10 mouse cellular contexts compared by ENCODE assay signal in genomic region chr3:149594470-149594869, GRCm38 (mm10).
DNase-seq lines count a peak whose midpoint lies in the region; ATAC-seq and TF ChIP-seq lines count a peak whose summit lies in the region.
"Had no signal": no experiment of that assay in that cellular context is flagged by ENCODE, and none has a peak within 500 bp of the region (broad histone marks: within the 10 kb centered on the region; RNA-seq: fewer than 3 reads in every experiment).

No protein-coding gene starts in this region.

- peak; percentile 10; the same call in 1 of the 2 replicates for TF ChIP-seq RAD21 in MEL (IDR thresholded peaks at IDR 0.05; ENCODE audit: low read depth, low read length)

- 0 out of 4 replicates have a peak, but pooled peaks of 1 of the 2 experiments have one; percentile 8 for TF ChIP-seq EP300 in MEL (IDR thresholded peaks at IDR 0.05; ENCODE audit: low read depth in 1 of 2, low read length in 2 of 2)

- H3K27ac ChIP-seq in kidney, embryonic 15.5 days = no peak overlapping the region
- no peak overlapping the region for H3K27ac ChIP-seq in MEL (ENCODE audit: control insufficient read depth, low read depth, low read length)
- H3K27ac ChIP-seq: left cerebral cortex, adult 2 months; lung, embryonic 15.5 days; neural tube, embryonic 12.5 days had no signal

- H3K27me3 ChIP-seq in kidney, embryonic 15.5 days = no peaks in the 10 kb centered on the region
- no peaks in the 10 kb centered on the region for H3K27me3 ChIP-seq in MEL (ENCODE audit: control insufficient read depth in 1 of 2, insufficient read depth in 2 of 2, low read length in 2 of 2)
- H3K27me3 ChIP-seq: lung, embryonic 15.5 days; neural tube, embryonic 12.5 days had no signal

- no peak overlapping the region for H3K4me3 ChIP-seq in kidney, embryonic 15.5 days (replicated peaks)
- no peak overlapping the region for H3K4me3 ChIP-seq in MEL (ENCODE audit: control insufficient read depth in 1 of 2, insufficient read depth in 1 of 2, low read depth in 2 of 2, low read length in 2 of 2)
- H3K4me3 ChIP-seq: left cerebral cortex, adult 2 months; lung, embryonic 15.5 days; neural tube, embryonic 12.5 days had no signal

- H3K4me1 ChIP-seq in kidney, embryonic 15.5 days = no peaks in the 10 kb centered on the region
- H3K4me1 ChIP-seq in MEL (ENCODE audit: control insufficient read depth in 1 of 2, insufficient read depth in 2 of 2, low read length in 2 of 2) = no peaks in the 10 kb centered on the region
- H3K4me1 ChIP-seq: lung, embryonic 15.5 days; neural tube, embryonic 12.5 days had no signal

- 64% methylated on average over 4 of the region's 4 CpGs for WGBS in kidney, embryonic 15.5 days

- no peak for TF ChIP-seq POLR2A in MEL (IDR thresholded peaks at IDR 0.05; ENCODE audit: control insufficient read depth in 1 of 2, insufficient read depth in 1 of 2, low read depth in 1 of 2, low read length in 2 of 2, poor library complexity in 1 of 2)

- no peaks in the 10 kb centered on the region for H3K79me2 ChIP-seq in MEL (ENCODE audit: control insufficient read depth, insufficient read depth, low read length, poor library complexity)

- no peaks in the 10 kb centered on the region for H3K9me3 ChIP-seq in kidney, embryonic 15.5 days (replicated peaks)
- H3K9me3 ChIP-seq in MEL (replicated peaks; ENCODE audit: insufficient read depth, low read length) = no peaks in the 10 kb centered on the region
- H3K9me3 ChIP-seq: lung, embryonic 15.5 days; neural tube, embryonic 12.5 days had no signal

- H3K4me2 ChIP-seq in kidney, embryonic 15.5 days = no peak overlapping the region
- H3K4me2 ChIP-seq: lung, embryonic 15.5 days; neural tube, embryonic 12.5 days had no signal

- H3K36me3 ChIP-seq in kidney, embryonic 15.5 days = no peaks in the 10 kb centered on the region
- H3K36me3 ChIP-seq in MEL (ENCODE audit: control insufficient read depth in 1 of 2, insufficient read depth in 2 of 2, low read length in 2 of 2) = no peaks in the 10 kb centered on the region
- H3K36me3 ChIP-seq: lung, embryonic 15.5 days; neural tube, embryonic 12.5 days had no signal

- DNase-seq in kidney, adult 9 months = peak; percentile 10
- DNase-seq in MEL (ENCODE audit: low read depth, low spot score) = peak; percentile 6
- peak; percentile 58 for DNase-seq in adrenal gland, postnatal 10 days
- peak; percentile 33 for DNase-seq in lung, postnatal 10 days
- no peak for DNase-seq in urinary bladder, postnatal 4 days (ENCODE audit: low spot score in 2 of 2)
- DNase-seq in c-Kit-positive CD71-positive TER-119-positive erythroid progenitor cells, embryonic 14.5 days (ENCODE audit: low spot score) = no peak

- peak in 1 of 3 experiments; percentile 26; a peak in 2 of 6 replicates for TF ChIP-seq CTCF in MEL (IDR thresholded peaks at IDR 0.05 in 2 of 3, conservative IDR thresholded peaks at IDR 0.05 in 1 of 3; ENCODE audit: control insufficient read depth in 1 of 3, insufficient read depth in 1 of 3, low read depth in 2 of 3, low read length in 3 of 3, poor library complexity in 1 of 3, severe bottlenecking in 1 of 3)

- H3K9ac ChIP-seq in kidney, embryonic 15.5 days = no peak overlapping the region
- H3K9ac ChIP-seq in MEL (ENCODE audit: control insufficient read depth, low read depth, low read length, poor library complexity, severe bottlenecking) = no peak overlapping the region
- H3K9ac ChIP-seq: lung, embryonic 15.5 days; neural tube, embryonic 12.5 days had no signal

- no peak for ATAC-seq in kidney, embryonic 15.5 days (replicated peaks; ENCODE audit: low FRiP score)

TF ChIP-seq in MEL, 35 proteins besides CTCF, POLR2A, EP300 and RAD21:
- TF ChIP-seq MAZ (IDR thresholded peaks at IDR 0.05; ENCODE audit: low read depth, low read length) (no peak), USF2 (IDR thresholded peaks at IDR 0.05; ENCODE audit: borderline replicate concordance in 1 of 2, insufficient read depth in 1 of 2, low read depth in 1 of 2, low read length in 2 of 2) (no peak), POLR2AphosphoS5 (IDR thresholded peaks at IDR 0.05; ENCODE audit: borderline replicate concordance, low read depth, low read length) (no peak), NRF1 (IDR thresholded peaks at IDR 0.05; ENCODE audit: insufficient read depth, low read depth, low read length, poor library complexity, severe bottlenecking) (no peak), ZNF384 (IDR thresholded peaks at IDR 0.05; ENCODE audit: low read depth, low read length) (no peak), E2F4 (IDR thresholded peaks at IDR 0.05; ENCODE audit: borderline replicate concordance, low read depth, low read length) (no peak), MYB (IDR thresholded peaks at IDR 0.05; ENCODE audit: low read depth, low read length) (no peak), BHLHE40 (IDR thresholded peaks at IDR 0.05; ENCODE audit: borderline replicate concordance, low read depth, low read length) (no peak), JUND (IDR thresholded peaks at IDR 0.05; ENCODE audit: low read depth, low read length) (no peak), TAL1 (IDR thresholded peaks at IDR 0.05; ENCODE audit: low read length) (no peak), ETS1 (IDR thresholded peaks at IDR 0.05; ENCODE audit: low read depth, low read length) (no peak), USF1 (IDR thresholded peaks at IDR 0.05; ENCODE audit: low read depth, low read length) (no peak), GATA1 (IDR thresholded peaks at IDR 0.05; ENCODE audit: low read depth, low read length) (0 out of 2 replicates have a peak, but pooled peaks have one; percentile 7), MYC (IDR thresholded peaks at IDR 0.05; ENCODE audit: low read depth, low read length) (no peak), TCF12 (IDR thresholded peaks at IDR 0.05; ENCODE audit: low read depth, low read length) (peak; percentile 22; the same call in 1 of the 2 replicates), MEF2A (IDR thresholded peaks at IDR 0.05; ENCODE audit: extremely low read depth, insufficient replicate concordance, low read depth, low read length, poor library complexity, severe bottlenecking) (no peak)

Comparison
In these comparisons a context has a peak if more than half of its experiments do, and no peak if none do; other contexts are left out.
1. DNase-seq: peak in kidney, adult 9 months (single experiment), MEL (single experiment), adrenal gland, postnatal 10 days (single experiment) and lung, postnatal 10 days (single experiment); none in urinary bladder, postnatal 4 days (0 of 2) and c-Kit-positive CD71-positive TER-119-positive erythroid progenitor cells, embryonic 14.5 days (single experiment).